Mouse (Mus musculus) hindbrain, postnatal 0 days (tissue): ENCODE data around the gene Itga9. TPM values are rescaled to one million over a fixed set of nuclear protein-coding genes. Genes with fewer than 3 reads are reported as not detected.

ENCODE experiments used
- ATAC-seq: fragments of 200-750 bp; cut with Nextera tagmentation; 2 replicates; pipeline ENCODE4 v1.8.0; 2017; ENCODE audit warnings: mild to moderate bottlenecking, moderate TSS enrichment, moderate library complexity
- DNase-seq: peaks from one replicate; pipeline ENCODE4 v3.0.0-alpha.2; 2015; ENCODE audit warnings: low spot score
- H3K27ac ChIP-seq: fragments of 300-500 bp; sonication (generic); 2 replicates; pipeline ENCODE4 v1.5.1; 2014; ENCODE audit warnings: mild to moderate bottlenecking
- H3K27me3 ChIP-seq: fragments of 300-500 bp; sonication (generic); 2 replicates; pipeline ENCODE4 v1.6.1; 2014; ENCODE audit warnings: low read length, mixed read lengths; ENCODE audit not compliant: insufficient read depth
- H3K36me3 ChIP-seq: fragments of 300-500 bp; sonication (generic); 2 replicates; pipeline ENCODE4 v1.6.1; 2014; ENCODE audit warnings: low read length, mixed read lengths; ENCODE audit not compliant: insufficient read depth
- H3K4me1 ChIP-seq: fragments of 300-500 bp; sonication (generic); 2 replicates; pipeline ENCODE4 v1.6.1; 2014; ENCODE audit warnings: antibody characterized with exemption, low read length, mixed read lengths; ENCODE audit not compliant: insufficient read depth
- H3K4me2 ChIP-seq: fragments of 300-500 bp; sonication (generic); 2 replicates; pipeline ENCODE4 v1.6.1; 2014; ENCODE audit warnings: low read depth, mild to moderate bottlenecking, low read length, moderate library complexity, mixed read lengths
- H3K4me3 ChIP-seq: fragments of 300-500 bp; sonication (generic); 2 replicates; pipeline ENCODE4 v1.5.1; 2014; ENCODE audit warnings: low read length
- H3K9ac ChIP-seq: fragments of 300-500 bp; sonication (generic); replicated peaks from 2 replicates; pipeline ENCODE4 v1.6.1; 2014; ENCODE audit warnings: mild to moderate bottlenecking, low read length, moderate library complexity, mixed read lengths
- H3K9me3 ChIP-seq: fragments of 300-500 bp; sonication (generic); 2 replicates; pipeline ENCODE4 v1.6.1; 2016; ENCODE audit warnings: low read length, mixed read lengths
- CTCF ChIP-seq: IDR thresholded peaks from 2 replicates; pipeline ENCODE4 v1.5.1; 2016; ENCODE audit warnings: antibody characterized with exemption, control low read depth, low read depth
- WGBS: fragments of 180-500 bp; shearing (Covaris S2); extraction: QIAGEN DNeasy Blood & Tissue Kit; methylation state at CpG from one replicate; pipeline ENCODE4 v1.1.7; 2014; 5-methylcytosine and 5-hydroxymethylcytosine counted together
- polyA plus RNA-seq: library from polyadenylated mRNA; unstranded; fragments of >200 nt; fragmentation: Nextera tagmentation; extraction: Ambion mirVana; gene quantifications from 2 replicates; pipeline ENCODE4 v1.2.1, GENCODE M21; 2015
- total RNA-seq: library from RNA; depleted of rRNA; stranded (reverse); fragments of >200 nt; gene quantifications from 2 replicates; pipeline ENCODE4 v1.2.3, GENCODE M21; 2014

The Itga9 gene
- total and polyA plus RNA-seq, 2 experiments from 2014 or later: 1.5 to 4.4 TPM

DNA sequence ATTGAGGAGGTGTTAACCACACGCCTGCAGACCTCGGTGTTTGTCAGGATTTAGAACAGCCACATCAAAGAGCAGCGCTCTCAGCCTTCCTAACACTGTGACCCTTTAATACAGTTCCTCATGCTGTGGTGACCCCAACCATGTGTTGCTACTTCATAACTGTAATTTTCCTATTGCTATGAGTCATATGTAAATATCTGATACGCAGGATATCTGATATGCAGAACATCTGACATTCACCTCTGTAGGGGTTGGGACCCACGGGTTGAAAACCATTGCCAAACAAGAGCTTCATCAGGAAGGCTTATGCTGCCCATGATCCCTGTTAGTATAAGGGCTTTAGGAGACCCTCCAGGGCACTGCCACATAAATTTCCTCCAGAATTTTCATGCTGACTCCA lies 237.2 kb downstream of the Itga9 start:
- DNase-seq (no peak), ATAC-seq (no peak)
- 88% methylated on average over 5 of the region's 5 CpGs for WGBS
- H3K4me1 ChIP-seq: no peaks in the 10 kb centered on the region
- no peaks in the 10 kb centered on the region for H3K9me3 ChIP-seq
- no peak overlapping the region for H3K4me3 ChIP-seq
- no peak overlapping the region for H3K27ac ChIP-seq
- TF ChIP-seq CTCF: no peak
- no peaks in the 10 kb centered on the region for H3K36me3 ChIP-seq
- no peaks in the 10 kb centered on the region for H3K27me3 ChIP-seq
- no peak overlapping the region for H3K9ac ChIP-seq
- H3K4me2 ChIP-seq: no peak overlapping the region

DNA sequence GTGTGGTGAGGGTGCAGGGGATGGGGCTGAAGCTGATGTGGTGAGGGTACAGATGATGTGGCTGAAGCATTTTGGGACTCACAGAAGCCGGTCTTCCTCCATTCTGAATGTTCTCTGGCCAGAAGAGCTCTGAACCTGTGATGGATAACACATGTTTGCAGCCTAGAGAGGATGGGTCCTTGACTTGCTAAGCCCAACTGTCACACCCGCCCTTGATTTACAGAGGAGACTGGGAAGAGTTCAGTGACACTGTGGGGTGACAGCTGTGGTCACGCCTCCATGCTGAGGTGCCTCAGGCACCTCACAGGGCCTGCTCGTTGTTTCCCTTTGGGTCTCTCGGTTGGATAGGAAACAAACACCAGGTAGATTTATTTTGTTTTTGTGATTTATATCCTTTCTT lies 238.5 kb downstream of the Itga9 start:
- TF ChIP-seq CTCF: no peak
- Histone ChIP-seq H3K27ac (no peak overlapping the region), H3K9ac (no peak overlapping the region), H3K4me2 (no peak overlapping the region), H3K9me3 (no peaks in the 10 kb centered on the region), H3K4me3 (no peak overlapping the region), H3K4me1 (no peaks in the 10 kb centered on the region), H3K36me3 (no peaks in the 10 kb centered on the region), H3K27me3 (no peaks in the 10 kb centered on the region)
- no peak for ATAC-seq
- no peak for DNase-seq
- 70% methylated on average over 5 of the region's 5 CpGs for WGBS

DNA sequence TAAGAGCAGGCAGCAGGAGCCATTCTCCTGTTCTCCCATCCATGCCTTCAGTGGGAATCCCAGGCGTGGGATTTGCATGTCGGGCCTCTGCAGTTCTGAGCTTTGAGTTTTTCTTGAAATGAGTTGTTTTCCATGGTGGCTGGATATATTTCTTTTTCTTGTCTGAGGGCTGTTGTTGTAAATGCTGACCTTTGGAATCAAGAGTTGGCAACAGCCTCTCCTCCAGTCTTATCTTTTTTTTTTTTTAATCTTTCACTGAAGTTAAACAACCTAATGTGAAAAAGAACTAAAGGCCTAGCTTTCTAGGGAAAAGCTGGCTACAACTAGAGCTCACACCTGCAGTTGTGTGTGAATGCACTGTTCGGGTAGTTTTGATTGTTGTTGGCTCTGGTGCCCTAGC lies 240.3 kb downstream of the Itga9 start:
- Histone ChIP-seq H3K9ac (no peak overlapping the region), H3K4me1 (no peaks in the 10 kb centered on the region), H3K9me3 (no peaks in the 10 kb centered on the region), H3K4me2 (no peak overlapping the region), H3K4me3 (no peak overlapping the region), H3K27me3 (no peaks in the 10 kb centered on the region), H3K27ac (no peak overlapping the region), H3K36me3 (no peaks in the 10 kb centered on the region)
- DNase-seq: no peak
- WGBS: 77% methylated on average over 3 of the region's 3 CpGs
- no peak for TF ChIP-seq CTCF
- ATAC-seq: no peak

DNA sequence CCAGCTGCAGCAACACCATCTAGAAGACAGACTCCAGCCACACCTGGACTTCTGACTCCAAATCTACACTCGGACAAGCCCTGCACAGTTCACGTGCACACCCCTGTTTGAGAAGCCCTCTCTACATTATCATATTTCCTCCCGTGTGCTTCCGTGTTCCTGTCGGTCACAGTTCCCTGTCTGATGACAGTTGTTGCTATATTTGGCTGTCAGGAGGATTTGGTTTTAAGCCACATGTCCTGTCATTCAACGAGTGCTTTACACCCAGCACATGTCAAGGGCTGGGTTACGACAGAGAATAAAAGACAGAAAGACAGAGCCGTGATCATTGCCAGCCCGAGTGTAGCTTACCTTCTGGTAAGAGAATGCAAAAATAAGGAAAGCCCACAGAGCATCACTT lies 250.2 kb downstream of the Itga9 start:
- whole genome bisulfite sequencing: 83% methylated on average over 9 of the region's 9 CpGs
- TF ChIP-seq CTCF: no peak
- no peak overlapping the region for H3K4me2 ChIP-seq
- no peaks in the 10 kb centered on the region for H3K36me3 ChIP-seq
- no peak for DNase-seq
- H3K27ac ChIP-seq: no peak overlapping the region
- H3K4me3 ChIP-seq: no peak overlapping the region
- no peak overlapping the region for H3K9ac ChIP-seq
- H3K4me1 ChIP-seq: no peaks in the 10 kb centered on the region
- H3K9me3 ChIP-seq: no peaks in the 10 kb centered on the region
- H3K27me3 ChIP-seq: no peaks in the 10 kb centered on the region
- ATAC-seq: no peak

DNA sequence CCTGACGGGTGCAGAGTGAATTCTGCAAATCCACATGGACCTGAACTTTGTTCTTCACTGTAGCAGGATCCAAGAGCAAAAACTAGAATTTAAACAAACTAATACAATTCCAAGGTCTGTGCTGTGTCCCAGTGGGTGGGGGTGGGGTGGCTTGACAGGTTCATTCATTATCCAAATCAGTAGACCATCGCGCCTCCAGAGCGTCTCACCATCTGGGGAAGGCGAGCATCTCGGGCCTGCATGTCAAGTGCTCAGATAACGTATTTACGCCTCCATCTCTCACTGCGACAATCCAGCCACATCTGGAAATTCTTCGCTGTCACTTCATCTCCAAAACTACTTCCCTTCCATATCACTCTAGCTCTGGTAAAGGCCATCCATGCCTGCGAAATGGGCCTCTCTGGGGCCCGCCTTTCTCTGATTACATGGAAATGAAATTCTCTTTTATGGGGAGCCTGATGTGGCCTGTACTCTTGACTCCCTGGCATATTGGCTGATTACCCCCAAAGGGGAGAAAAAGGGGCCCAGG lies 254.2 kb downstream of the Itga9 start:
- H3K4me2 ChIP-seq: no peak overlapping the region
- H3K4me3 ChIP-seq: no peak overlapping the region
- no peaks in the 10 kb centered on the region for H3K36me3 ChIP-seq
- TF ChIP-seq CTCF: no peak
- no peak overlapping the region for H3K27ac ChIP-seq
- ATAC-seq (no peak), DNase-seq (no peak)
- H3K27me3 ChIP-seq: no peaks in the 10 kb centered on the region
- no peak overlapping the region for H3K9ac ChIP-seq
- 70% methylated on average over 12 of the region's 12 CpGs for WGBS
- H3K4me1 ChIP-seq: no peaks in the 10 kb centered on the region
- H3K9me3 ChIP-seq: no peaks in the 10 kb centered on the region

DNA sequence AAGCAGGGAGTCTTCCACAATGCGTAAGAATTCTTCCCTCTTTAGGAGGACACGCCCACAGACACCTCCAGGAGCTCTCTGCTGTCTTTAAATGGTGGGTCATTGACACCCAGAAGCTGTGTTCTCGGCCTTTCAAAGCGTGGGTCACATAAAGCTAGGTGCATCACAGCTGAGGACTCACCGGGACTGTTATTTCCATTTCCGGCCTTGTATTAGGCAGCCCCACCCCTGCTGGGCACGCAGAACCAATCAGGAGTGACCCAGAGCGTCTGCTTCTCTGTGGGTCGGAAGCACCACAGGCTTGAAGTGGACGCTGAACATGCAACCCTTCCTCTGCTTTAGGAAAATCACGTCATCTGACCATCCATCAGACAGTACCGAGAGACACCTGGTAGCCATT lies 255.7 kb downstream of the Itga9 start:
- WGBS: 84% methylated on average over 12 of the region's 12 CpGs
- H3K27me3 ChIP-seq: no peaks in the 10 kb centered on the region

DNA sequence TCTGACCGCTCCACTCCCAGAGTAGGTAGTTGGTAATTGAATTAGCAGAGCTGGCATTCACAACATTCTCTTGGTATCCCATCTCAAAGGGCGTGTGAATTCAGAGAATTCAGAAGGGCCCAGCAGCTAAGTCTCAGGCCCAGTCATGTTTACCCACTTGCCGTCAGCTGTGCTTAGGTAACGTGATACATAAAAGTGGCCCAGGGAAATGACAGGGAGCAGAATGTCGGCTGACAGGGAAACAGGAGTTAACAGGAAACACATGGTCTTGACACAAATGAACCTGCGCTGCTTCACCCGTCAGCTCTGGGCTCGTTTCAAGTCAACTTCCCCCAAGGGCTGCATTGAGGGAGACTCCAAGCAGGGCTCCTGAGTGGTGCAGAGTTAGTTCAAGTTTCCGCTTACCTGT lies 256.4 kb downstream of the Itga9 start:
- no peak for DNase-seq
- WGBS: 77% methylated on average over 9 of the region's 9 CpGs
- Histone ChIP-seq H3K9ac (no peak overlapping the region), H3K36me3 (no peaks in the 10 kb centered on the region), H3K4me2 (no peak overlapping the region), H3K27ac (no peak overlapping the region), H3K9me3 (no peaks in the 10 kb centered on the region), H3K27me3 (no peaks in the 10 kb centered on the region), H3K4me3 (no peak overlapping the region), H3K4me1 (no peaks in the 10 kb centered on the region)
- TF ChIP-seq CTCF: no peak
- ATAC-seq: no peak

More for the DNA sequence above, 255.7 kb downstream of the Itga9 start:
- no peak for TF ChIP-seq CTCF
- DNase-seq: no peak
- H3K4me3 ChIP-seq: no peak overlapping the region
- no peaks in the 10 kb centered on the region for H3K9me3 ChIP-seq
- no peak overlapping the region for H3K9ac ChIP-seq
- no peak overlapping the region for H3K4me2 ChIP-seq
- no peaks in the 10 kb centered on the region for H3K4me1 ChIP-seq
- no peak for ATAC-seq
- no peak overlapping the region for H3K27ac ChIP-seq
- no peaks in the 10 kb centered on the region for H3K36me3 ChIP-seq
